Mouse (Mus musculus) gastrocnemius, adult 18-20 months (tissue): ENCODE measurements around the gene Camk2b. TPM values are rescaled to one million over a fixed set of nuclear protein-coding genes. Genes with fewer than 3 reads are reported as not detected.
"Not testable (repeated sequence)": the region's sequence is repeated elsewhere in the genome, so short reads cannot be mapped to it uniquely, and the experiment has no call there.

Experiments used
- DNase-seq: peaks from one replicate; pipeline ENCODE4 v3.0.0; 2021; ENCODE audit warnings: low spot score
- long read RNA-seq, 2 experiments: library from polyadenylated mRNA; stranded (forward); transcript quantifications; one replicate each; pipeline ENCODE4 v2.0.0; 2021
- total RNA-seq, 2 experiments: library from RNA; stranded (reverse); gene quantifications; 2 replicates each; pipeline ENCODE4 v1.2.3; 2021

The Camk2b gene
- 100 to 1,000 TPM; 149 to 185 TPM for total RNA-seq
- long read RNA-seq, experiment 1, full-length matches to known transcripts = 74 of 140 reads
- long read RNA-seq, experiment 1, partial matches to known transcripts = 37 of 140 reads
- long read RNA-seq, experiment 1, other reads (novel, unspliced or antisense) = 29 of 140 reads
- long read RNA-seq, experiment 2, full-length matches to known transcripts = 56 of 144 reads
- long read RNA-seq, experiment 2, partial matches to known transcripts = 37 of 144 reads
- long read RNA-seq, experiment 2, other reads (novel, unspliced or antisense) = 51 of 144 reads

- no peak for DNase-seq
Measured at GRCm38 (mm10) chr11:6066176-6066575, at the start of gene Camk2b. Gene Camk2b, minus strand, starts transcription at chr11:6066362.

- DNase-seq = no peak
Measured at GRCm38 (mm10) chr11:6111734-6112484, 45.7 kb upstream of the Camk2b start.

GRCm38 (mm10) chr11:6109990-6110389, 43.8 kb upstream of the Camk2b start:
- no peak for DNase-seq

- no peak for DNase-seq
Measured at GRCm38 (mm10) chr11:6108296-6108695, 42.1 kb upstream of the Camk2b start.

- no peak for DNase-seq
Measured at GRCm38 (mm10) chr11:6107722-6108121, 41.6 kb upstream of the Camk2b start.

- DNase-seq = no peak
Measured at GRCm38 (mm10) chr11:6104734-6105133, 38.6 kb upstream of the Camk2b start.

GRCm38 (mm10) chr11:6096637-6097036, 30.5 kb upstream of the Camk2b start:
- DNase-seq = not testable (repeated sequence)

- DNase-seq = no peak
Measured at GRCm38 (mm10) chr11:6086991-6087390, 20.8 kb upstream of the Camk2b start.

GRCm38 (mm10) chr11:6078737-6079136, 12.6 kb upstream of the Camk2b start:
- no peak for DNase-seq

GRCm38 (mm10) chr11:6075618-6076066, 9.5 kb upstream of the Camk2b start:
- DNase-seq = no peak

GRCm38 (mm10) chr11:6068181-6068957, 2.2 kb upstream of the Camk2b start:
- DNase-seq = no peak

- DNase-seq = no peak
Measured at GRCm38 (mm10) chr11:6067160-6067559, 998 bp upstream of the Camk2b start.

- no peak for DNase-seq
Measured at GRCm38 (mm10) chr11:6065551-6066121, 526 bp downstream of the Camk2b start.

- no peak for DNase-seq
Measured at GRCm38 (mm10) chr11:6065046-6065521, 1.1 kb downstream of the Camk2b start.

- DNase-seq = no peak
Measured at GRCm38 (mm10) chr11:6064215-6065045, 1.7 kb downstream of the Camk2b start.

- DNase-seq = no peak
Measured at GRCm38 (mm10) chr11:6063501-6064214, 2.5 kb downstream of the Camk2b start.

GRCm38 (mm10) chr11:6063065-6063464, 3.1 kb downstream of the Camk2b start:
- no peak for DNase-seq

- no peak for DNase-seq
Measured at GRCm38 (mm10) chr11:6062329-6062728, 3.8 kb downstream of the Camk2b start.

GRCm38 (mm10) chr11:6061891-6062290, 4.3 kb downstream of the Camk2b start:
- no peak for DNase-seq

- DNase-seq = no peak
Measured at GRCm38 (mm10) chr11:6059162-6059561, 7.0 kb downstream of the Camk2b start.
